Mouse (Mus musculus) right cerebral cortex, postnatal 25 days (tissue): ENCODE measurements at regions not wholly inside any gene's neighbourhood (a gene's known extent, or its start where the extent isn't known, plus 50 kb on each side); places are given as distances from the start of the nearest gene placed in this dataset.

Experiments used
- DNase-seq: peaks from one replicate; pipeline ENCODE4 v3.0.0; 2022

- DNase-seq = peak; percentile 2
Observed at GRCm38 (mm10) chrX:58812824-58813223, 96.3 kb upstream of the 4930550L24Rik start.
